Mouse (Mus musculus): ENCODE measurements around the gene Ank. TPM values are rescaled to one million over a fixed set of nuclear protein-coding genes. Genes with fewer than 3 reads are reported as not detected.
"Not testable (repeated sequence)": the region's sequence is repeated elsewhere in the genome, so short reads cannot be mapped to it uniquely, and the experiment has no call there.

Ank gene
- polyA plus RNA-seq, 1 experiment: 20.7 TPM

DNA sequence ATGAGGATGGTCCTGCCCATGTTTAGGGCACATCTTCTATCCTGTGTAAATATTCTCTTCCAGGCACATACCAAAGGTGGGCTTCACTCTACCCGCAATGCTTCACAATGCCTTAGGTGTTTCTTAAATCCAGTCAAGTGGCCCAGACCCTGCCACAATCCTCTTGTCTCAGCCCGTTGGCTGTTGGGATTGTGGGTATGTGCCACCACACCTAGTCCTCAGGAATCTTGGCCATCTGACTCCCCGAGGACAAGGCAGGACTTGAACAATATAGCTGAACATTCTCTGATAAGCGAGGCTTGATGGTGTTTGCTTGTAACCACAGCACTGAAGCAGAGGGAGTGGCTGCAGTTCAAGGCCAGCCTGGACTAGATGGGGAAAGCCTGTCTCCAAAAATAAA is 30.3 kb upstream of the Ank start:
- 72% methylated on average over 4 of the region's 4 CpGs for WGBS
- TF ChIP-seq POLR2A (IDR thresholded peaks at IDR 0.05; ENCODE audit: borderline replicate concordance, control insufficient read depth, low read depth, low read length) (no peak), CTCF (IDR thresholded peaks at IDR 0.05; ENCODE audit: control insufficient read depth, insufficient read depth, low read length) (no peak)

GRCm38 (mm10) chr15:27441053-27441452 is 25.4 kb upstream of the Ank start:
- WGBS: 82% methylated on average over 7 of the region's 7 CpGs
- no peak overlapping the region for H3K27ac ChIP-seq (ENCODE audit: control insufficient read depth, insufficient read depth, low read depth, low read length, poor library complexity)
- no peaks in the 10 kb centered on the region; the same call in 1 of the 2 replicates for H3K4me1 ChIP-seq (ENCODE audit: control insufficient read depth, insufficient read depth, low read length)
- TF ChIP-seq POLR2A (IDR thresholded peaks at IDR 0.05; ENCODE audit: borderline replicate concordance, control insufficient read depth, low read depth, low read length) (no peak), CTCF (IDR thresholded peaks at IDR 0.05; ENCODE audit: control insufficient read depth, insufficient read depth, low read length) (no peak)
- H3K4me3 ChIP-seq (replicated peaks; ENCODE audit: control insufficient read depth, low read depth, low read length): no peak overlapping the region

More for the DNA sequence above, 30.3 kb upstream of the Ank start:
- Histone ChIP-seq H3K27ac (ENCODE audit: control insufficient read depth, insufficient read depth, low read depth, low read length, poor library complexity) (no peak overlapping the region), H3K4me3 (replicated peaks; ENCODE audit: control insufficient read depth, low read depth, low read length) (no peak overlapping the region), H3K4me1 (ENCODE audit: control insufficient read depth, insufficient read depth, low read length) (no peaks in the 10 kb centered on the region; the same call in 1 of the 2 replicates)

DNA sequence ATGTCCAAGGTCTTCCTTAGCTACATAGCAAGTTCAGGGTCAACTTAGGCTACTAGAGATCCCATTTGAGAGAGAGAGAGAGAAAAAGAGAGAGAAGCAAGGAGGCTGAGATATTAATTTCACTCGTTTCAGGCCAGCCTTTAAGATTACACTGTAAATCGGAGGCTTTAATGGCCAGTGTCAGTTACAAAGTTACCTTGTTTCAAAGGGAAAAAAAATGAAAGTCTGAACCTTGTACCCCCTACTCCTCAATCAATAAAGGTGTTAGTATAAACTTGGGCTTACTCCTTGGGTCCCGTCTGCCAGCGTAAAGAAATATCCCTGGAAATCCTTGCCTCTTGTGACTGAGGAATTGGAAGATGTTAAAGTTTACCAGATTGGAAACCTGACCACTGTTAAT is 24.9 kb upstream of the Ank start:
- Histone ChIP-seq H3K27ac (ENCODE audit: control insufficient read depth, insufficient read depth, low read depth, low read length, poor library complexity) (no peak overlapping the region), H3K4me3 (replicated peaks; ENCODE audit: control insufficient read depth, low read depth, low read length) (no peak overlapping the region), H3K4me1 (ENCODE audit: control insufficient read depth, insufficient read depth, low read length) (no peaks in the 10 kb centered on the region; the same call in 1 of the 2 replicates)
- TF ChIP-seq CTCF (IDR thresholded peaks at IDR 0.05; ENCODE audit: control insufficient read depth, insufficient read depth, low read length) (no peak), POLR2A (IDR thresholded peaks at IDR 0.05; ENCODE audit: borderline replicate concordance, control insufficient read depth, low read depth, low read length) (no peak)
- WGBS: 81% methylated on average over 4 of the region's 4 CpGs

DNA sequence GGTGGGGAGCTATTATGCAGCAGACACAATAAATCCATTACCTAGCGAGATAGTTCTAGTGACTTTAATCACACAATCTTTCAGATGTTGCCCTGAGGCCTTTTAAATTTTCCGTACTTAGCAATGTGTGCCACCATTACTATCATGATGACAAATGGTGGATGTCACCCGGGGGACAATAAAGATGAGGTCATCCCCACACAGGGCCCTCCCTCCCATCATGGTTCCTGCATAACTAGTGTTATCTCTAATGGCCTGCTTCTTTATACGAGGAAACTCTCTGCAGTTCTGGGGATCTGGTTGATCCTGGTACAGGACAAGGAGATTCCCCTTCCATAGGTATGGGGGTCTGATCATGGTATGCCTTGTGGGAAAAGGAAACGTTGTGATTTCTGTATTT is 24.5 kb upstream of the Ank start:
- TF ChIP-seq POLR2A (IDR thresholded peaks at IDR 0.05; ENCODE audit: borderline replicate concordance, control insufficient read depth, low read depth, low read length) (no peak), CTCF (IDR thresholded peaks at IDR 0.05; ENCODE audit: control insufficient read depth, insufficient read depth, low read length) (no peak)
- Histone ChIP-seq H3K27ac (ENCODE audit: control insufficient read depth, insufficient read depth, low read depth, low read length, poor library complexity) (no peak overlapping the region), H3K4me1 (ENCODE audit: control insufficient read depth, insufficient read depth, low read length) (no peaks in the 10 kb centered on the region; the same call in 1 of the 2 replicates), H3K4me3 (replicated peaks; ENCODE audit: control insufficient read depth, low read depth, low read length) (no peak overlapping the region)
- whole genome bisulfite sequencing: 65% methylated on average over 5 of the region's 5 CpGs

GRCm38 (mm10) chr15:27444772-27445347 is 21.6 kb upstream of the Ank start:
- no peak for TF ChIP-seq CTCF (IDR thresholded peaks at IDR 0.05; ENCODE audit: control insufficient read depth, insufficient read depth, low read length)
- 86% methylated on average over 9 of the region's 9 CpGs for WGBS
- Histone ChIP-seq H3K4me3 (replicated peaks; ENCODE audit: control insufficient read depth, low read depth, low read length) (no peak overlapping the region), H3K4me1 (ENCODE audit: control insufficient read depth, insufficient read depth, low read length) (no peaks in the 10 kb centered on the region; the same call in 1 of the 2 replicates), H3K27ac (ENCODE audit: control insufficient read depth, insufficient read depth, low read depth, low read length, poor library complexity) (no peak overlapping the region)

DNA sequence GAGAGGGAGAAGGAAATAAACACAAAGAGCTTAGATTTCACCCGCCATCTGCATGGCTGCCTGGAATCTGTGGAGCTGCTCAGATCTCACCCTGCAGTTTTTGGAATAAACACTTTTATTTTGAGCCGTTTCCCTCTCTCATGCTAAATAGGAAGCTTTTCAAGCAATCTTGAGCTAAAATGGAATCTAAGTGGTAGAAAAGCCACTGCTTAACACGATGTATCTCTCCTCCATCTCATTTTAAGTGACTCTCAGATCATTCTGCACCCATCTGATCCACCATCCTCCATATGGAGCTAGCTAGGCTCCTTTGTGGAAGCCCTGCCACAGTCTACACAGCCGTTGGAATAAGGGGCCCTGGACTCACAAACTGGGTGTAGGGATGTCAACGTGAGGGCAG is 15.8 kb upstream of the Ank start:
- 82% methylated on average over 5 of the region's 5 CpGs for WGBS
- Histone ChIP-seq H3K27ac (ENCODE audit: control insufficient read depth, insufficient read depth, low read depth, low read length, poor library complexity) (no peak overlapping the region), H3K4me1 (ENCODE audit: control insufficient read depth, insufficient read depth, low read length) (no peaks in the 10 kb centered on the region; the same call in 1 of the 2 replicates), H3K4me3 (replicated peaks; ENCODE audit: control insufficient read depth, low read depth, low read length) (no peak overlapping the region)
- no peak for TF ChIP-seq CTCF (IDR thresholded peaks at IDR 0.05; ENCODE audit: control insufficient read depth, insufficient read depth, low read length)
- no peak for TF ChIP-seq POLR2A (IDR thresholded peaks at IDR 0.05; ENCODE audit: borderline replicate concordance, control insufficient read depth, low read depth, low read length)

DNA sequence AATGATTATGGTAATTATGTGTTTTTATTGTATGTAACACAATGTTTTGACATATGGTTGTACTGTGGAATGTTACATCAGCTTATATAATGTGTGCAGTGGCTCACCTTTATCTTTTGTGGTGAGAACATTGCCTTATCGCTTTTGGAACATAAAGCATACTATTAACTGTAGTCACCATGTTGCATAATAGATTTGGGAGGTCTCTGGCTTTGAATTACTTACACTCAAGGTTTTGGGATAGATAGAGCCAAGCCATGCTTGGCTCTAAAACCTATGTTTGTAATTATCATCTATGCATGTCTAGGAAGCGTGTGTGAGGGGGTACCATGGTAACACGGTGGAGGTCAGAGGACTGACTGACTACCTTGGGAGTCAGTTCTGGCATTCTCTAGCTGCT is 14.7 kb upstream of the Ank start:
- no peak for TF ChIP-seq POLR2A (IDR thresholded peaks at IDR 0.05; ENCODE audit: borderline replicate concordance, control insufficient read depth, low read depth, low read length)
- no peak for TF ChIP-seq CTCF (IDR thresholded peaks at IDR 0.05; ENCODE audit: control insufficient read depth, insufficient read depth, low read length)
- no peaks in the 10 kb centered on the region; the same call in 1 of the 2 replicates for H3K4me1 ChIP-seq (ENCODE audit: control insufficient read depth, insufficient read depth, low read length)
- WGBS: 55% methylated on average over 3 of the region's 3 CpGs
- no peak overlapping the region for H3K27ac ChIP-seq (ENCODE audit: control insufficient read depth, insufficient read depth, low read depth, low read length, poor library complexity)
- H3K4me3 ChIP-seq (replicated peaks; ENCODE audit: control insufficient read depth, low read depth, low read length): no peak overlapping the region

GRCm38 (mm10) chr15:27452496-27452895 is 14.0 kb upstream of the Ank start:
- H3K4me1 ChIP-seq (ENCODE audit: control insufficient read depth, insufficient read depth, low read length): no peaks in the 10 kb centered on the region; the same call in 1 of the 2 replicates
- TF ChIP-seq POLR2A (IDR thresholded peaks at IDR 0.05; ENCODE audit: borderline replicate concordance, control insufficient read depth, low read depth, low read length) (no peak), CTCF (IDR thresholded peaks at IDR 0.05; ENCODE audit: control insufficient read depth, insufficient read depth, low read length) (no peak)
- 11% methylated on average over 9 of the region's 9 CpGs for WGBS
- no peak overlapping the region for H3K4me3 ChIP-seq (replicated peaks; ENCODE audit: control insufficient read depth, low read depth, low read length)
- no peak overlapping the region for H3K27ac ChIP-seq (ENCODE audit: control insufficient read depth, insufficient read depth, low read depth, low read length, poor library complexity)

DNA sequence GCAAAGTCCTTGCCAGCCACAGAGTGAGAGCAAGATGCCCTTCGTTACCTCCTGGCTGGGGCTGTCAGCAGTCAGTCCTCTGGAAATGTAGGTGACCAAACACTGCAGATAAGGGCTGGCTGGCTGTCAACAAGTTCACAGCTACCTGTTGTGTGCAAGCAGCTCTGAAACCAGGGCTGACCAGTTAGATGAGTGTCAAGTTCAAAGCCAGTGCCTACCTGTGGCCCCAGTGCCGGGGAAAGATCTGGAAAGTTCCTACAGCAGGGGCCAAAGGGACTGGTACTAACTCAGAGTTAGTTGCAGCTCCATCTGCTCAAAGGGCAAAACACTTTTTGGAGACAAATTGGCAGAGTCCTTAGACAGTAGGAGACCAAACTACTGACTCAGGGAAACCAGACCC is 9.5 kb upstream of the Ank start:
- no peak overlapping the region for H3K27ac ChIP-seq (ENCODE audit: control insufficient read depth, insufficient read depth, low read depth, low read length, poor library complexity)
- no peaks in the 10 kb centered on the region; the same call in 1 of the 2 replicates for H3K4me1 ChIP-seq (ENCODE audit: control insufficient read depth, insufficient read depth, low read length)
- no peak for TF ChIP-seq POLR2A (IDR thresholded peaks at IDR 0.05; ENCODE audit: borderline replicate concordance, control insufficient read depth, low read depth, low read length)
- TF ChIP-seq CTCF (IDR thresholded peaks at IDR 0.05; ENCODE audit: control insufficient read depth, insufficient read depth, low read length): no peak
- no peak overlapping the region for H3K4me3 ChIP-seq (replicated peaks; ENCODE audit: control insufficient read depth, low read depth, low read length)
- WGBS: 67% methylated on average over 2 of the region's 2 CpGs

- 62% methylated on average over 14 of the region's 14 CpGs for WGBS
- H3K27ac ChIP-seq (ENCODE audit: control insufficient read depth, insufficient read depth, low read depth, low read length, poor library complexity); H3K4me3 ChIP-seq (replicated peaks; ENCODE audit: control insufficient read depth, low read depth, low read length); H3K4me1 ChIP-seq (ENCODE audit: control insufficient read depth, insufficient read depth, low read length): not testable (repeated sequence)
Observed at GRCm38 (mm10) chr15:27459781-27460180, 6.7 kb upstream of the Ank start.
